Mouse (Mus musculus) E14TG2a.4 (cell line): ENCODE measurements around the gene Prcd.

Experiments used
- CTCF ChIP-seq: conservative IDR thresholded peaks from 2 replicates; pipeline ENCODE4 v1.5.1; 2014; ENCODE audit warnings: low read length
- NANOG ChIP-seq: IDR thresholded peaks from 2 replicates; pipeline ENCODE4 v1.6.1; 2014; ENCODE audit warnings: borderline replicate concordance, low read length, mixed read lengths

DNA sequence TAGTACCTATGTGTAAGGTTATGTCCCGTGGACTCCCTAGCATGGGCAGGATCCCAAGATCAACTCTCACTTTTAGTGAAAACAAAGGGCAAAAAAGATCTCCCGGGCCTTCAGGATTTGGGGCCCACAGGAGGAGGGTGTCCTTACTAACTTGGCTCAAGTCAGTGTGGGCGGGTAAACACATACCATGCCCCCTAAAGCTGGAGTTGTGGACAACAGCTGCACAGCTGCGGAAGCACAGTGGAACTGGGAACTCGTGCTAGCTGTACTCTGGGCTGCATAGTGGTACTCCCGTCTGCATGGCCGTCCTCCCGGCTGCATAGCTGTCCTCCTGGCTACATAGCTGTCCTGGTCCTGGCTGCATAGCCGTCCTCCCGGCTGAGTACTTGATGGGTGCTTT lies 4.9 kb downstream of the Prcd start:
- TF ChIP-seq CTCF (no peak), NANOG (no peak)
